Mouse (Mus musculus) small intestine, adult 2 months (tissue): ENCODE results near the gene Hist1h3g. TPM values are rescaled to one million over a fixed set of nuclear protein-coding genes. Genes with fewer than 3 reads are reported as not detected.

Experiments used
- H3K27ac ChIP-seq: fragments of 200-500 bp; 2 replicates; pipeline ENCODE4 v1.5.1; 2012; ENCODE audit warnings: low read depth, low read length, control low read depth, inconsistent platforms; ENCODE audit not compliant: insufficient read depth
- H3K27me3 ChIP-seq: fragments of 200-500 bp; 2 replicates; pipeline ENCODE4 v1.6.1; 2012; ENCODE audit warnings: mild to moderate bottlenecking, moderate library complexity, low read length, inconsistent platforms; ENCODE audit not compliant: control insufficient read depth, insufficient read depth
- H3K36me3 ChIP-seq: fragments of 200-500 bp; 2 replicates; pipeline ENCODE4 v1.6.1; 2012; ENCODE audit warnings: mild to moderate bottlenecking, low read length, control low read depth, inconsistent platforms; ENCODE audit not compliant: control insufficient read depth, insufficient read depth
- H3K4me1 ChIP-seq: fragments of 200-500 bp; 2 replicates; pipeline ENCODE4 v1.6.1; 2012; ENCODE audit warnings: low read length, inconsistent platforms, mixed read lengths; ENCODE audit not compliant: control insufficient read depth, insufficient read depth, insufficient read length
- H3K4me3 ChIP-seq: fragments of 200-500 bp; 2 replicates; pipeline ENCODE4 v1.5.1; 2012; ENCODE audit warnings: low read depth, mild to moderate bottlenecking, control low read depth, inconsistent platforms, low read length, moderate library complexity
- CTCF ChIP-seq: fragments of 200-500 bp; IDR thresholded peaks from 2 replicates; pipeline ENCODE4 v1.5.1; 2012; ENCODE audit warnings: low read depth, mild to moderate bottlenecking, control low read depth, inconsistent platforms, low read length, moderate library complexity, mixed read lengths; ENCODE audit not compliant: insufficient replicate concordance, insufficient read length; ENCODE audit errors: extremely low read depth
- POLR2A ChIP-seq: fragments of 200-500 bp; IDR thresholded peaks from 2 replicates; pipeline ENCODE4 v1.6.1; 2012; ENCODE audit warnings: low read depth, mild to moderate bottlenecking, control low read depth, inconsistent platforms, low read length, moderate library complexity
- WGBS: fragments of 180-500 bp; shearing (Covaris S2); methylation state at CpG from one replicate; pipeline ENCODE4 v1.1.7; 2018; 5-methylcytosine and 5-hydroxymethylcytosine counted together
- polyA plus RNA-seq: library from polyadenylated mRNA; depleted of rRNA; stranded (reverse); fragments of >200 nt; gene quantifications from 2 replicates; pipeline ENCODE4 v1.2.3, GENCODE M21; 2012; rRNA removed

Gene Hist1h3g
- polyA plus RNA-seq, 1 experiment, result 65.8 TPM

DNA sequence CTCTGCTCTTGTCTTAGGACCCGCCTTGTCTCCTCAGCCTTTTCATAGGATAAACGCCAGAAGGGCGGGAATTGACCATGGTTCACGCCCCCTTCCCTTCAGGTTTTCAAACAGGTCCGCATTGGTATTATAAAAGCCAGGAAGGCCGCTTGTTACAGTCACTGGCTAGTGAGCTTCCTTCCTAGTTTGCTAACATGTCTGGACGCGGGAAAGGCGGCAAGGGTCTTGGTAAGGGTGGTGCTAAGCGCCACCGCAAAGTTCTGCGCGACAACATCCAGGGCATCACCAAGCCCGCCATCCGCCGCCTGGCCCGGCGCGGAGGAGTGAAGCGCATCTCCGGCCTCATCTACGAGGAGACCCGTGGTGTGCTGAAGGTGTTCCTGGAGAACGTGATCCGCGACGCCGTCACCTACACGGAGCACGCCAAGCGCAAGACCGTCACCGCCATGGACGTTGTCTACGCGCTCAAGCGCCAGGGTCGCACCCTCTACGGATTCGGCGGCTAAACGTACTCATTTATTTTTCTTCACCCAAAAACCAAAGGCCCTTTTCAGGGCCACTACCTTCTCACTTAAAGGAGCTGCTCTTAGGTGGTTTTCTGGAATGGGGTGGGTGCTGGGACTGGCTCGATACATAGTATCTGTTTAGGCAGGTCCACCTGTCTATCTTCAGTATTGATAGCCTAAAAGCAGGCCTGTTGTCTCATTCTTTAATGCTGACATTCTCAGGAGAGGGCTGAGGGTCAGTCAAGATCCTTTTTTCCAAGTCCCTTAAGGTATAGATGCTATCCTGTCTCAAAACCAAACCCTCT, 46.4 kb downstream of the Hist1h3g start, which contains the start of gene Hist1h4d:
Gene Hist1h4d (plus strand): TSS at position 191 of the 811 bp plus-strand sequence.
- H3K27ac ChIP-seq, result peak within 1 kb of the TSS; percentile 22
- peak within 1 kb of the TSS; percentile 64 for H3K4me3 ChIP-seq
- no peaks in the 10 kb centered on the region for H3K27me3 ChIP-seq
- H3K36me3 ChIP-seq, result no peaks in the 10 kb centered on the region
- WGBS, result under 1% methylated on average over 43 of the region's 43 CpGs
- no peak for TF ChIP-seq CTCF
- TF ChIP-seq POLR2A, result peak; percentile 98
- peaks cover 2% of the 10 kb centered on the region; the same call in 1 of the 2 replicates for H3K4me1 ChIP-seq

GRCm38 (mm10) chr13:23582219-23583056, 47.2 kb downstream of the Hist1h3g start:
- 24% methylated on average over 6 of the region's 6 CpGs for WGBS
- peak overlapping the region; percentile 22 for H3K27ac ChIP-seq
- no peaks in the 10 kb centered on the region for H3K36me3 ChIP-seq
- H3K4me3 ChIP-seq, result peak overlapping the region; percentile 18; the same call in 1 of the 2 replicates
- peaks cover 2% of the 10 kb centered on the region; the same call in 1 of the 2 replicates for H3K4me1 ChIP-seq
- TF ChIP-seq CTCF (no peak), POLR2A (no peak)
- no peaks in the 10 kb centered on the region for H3K27me3 ChIP-seq

DNA sequence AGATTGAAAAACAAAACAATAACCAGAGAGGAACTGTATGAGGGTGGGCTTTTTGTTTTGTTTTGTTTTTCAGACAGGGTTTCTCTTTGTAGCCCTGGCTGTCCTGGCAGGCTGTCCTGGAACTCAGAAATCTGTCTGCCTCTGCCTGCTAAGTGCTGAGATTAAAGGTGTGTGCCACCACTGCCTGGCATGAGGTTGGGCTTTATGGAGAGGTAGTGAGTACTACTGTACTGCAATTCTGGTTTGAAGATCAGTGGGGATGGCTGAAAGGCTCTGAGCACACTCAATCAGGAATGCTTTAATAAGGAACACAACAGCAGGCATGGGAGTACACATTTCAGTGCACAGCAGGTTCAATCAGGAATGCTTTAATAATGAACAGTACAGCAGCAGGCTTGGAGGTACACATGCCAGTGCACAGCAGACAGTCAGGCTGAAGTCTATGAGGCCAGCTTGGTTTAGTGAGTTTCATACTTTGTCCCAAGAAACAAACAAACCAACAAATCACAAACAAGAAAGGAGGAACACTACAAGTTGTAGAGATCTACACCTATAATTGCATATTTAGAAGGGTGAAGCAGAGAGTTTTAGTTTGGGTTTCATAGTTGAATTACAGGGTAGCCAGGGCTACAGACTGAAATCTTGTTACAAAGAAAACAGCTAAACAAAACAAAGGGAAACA, 48.3 kb downstream of the Hist1h3g start:
- Histone ChIP-seq H3K36me3 (no peaks in the 10 kb centered on the region), H3K27ac (peak overlapping the region; percentile 24; the same call in 1 of the 2 replicates), H3K4me1 (peaks cover 2% of the 10 kb centered on the region; the same call in 1 of the 2 replicates), H3K4me3 (no peak overlapping the region), H3K27me3 (no peaks in the 10 kb centered on the region)
- TF ChIP-seq CTCF, result no peak
- no peak for TF ChIP-seq POLR2A

GRCm38 (mm10) chr13:23584331-23584730, 49.1 kb downstream of the Hist1h3g start:
- TF ChIP-seq CTCF (no peak), POLR2A (no peak)
- Histone ChIP-seq H3K4me1 (peaks cover 2% of the 10 kb centered on the region; the same call in 1 of the 2 replicates), H3K36me3 (no peaks in the 10 kb centered on the region), H3K4me3 (no peak overlapping the region), H3K27ac (peak overlapping the region; percentile 99), H3K27me3 (no peaks in the 10 kb centered on the region)

DNA sequence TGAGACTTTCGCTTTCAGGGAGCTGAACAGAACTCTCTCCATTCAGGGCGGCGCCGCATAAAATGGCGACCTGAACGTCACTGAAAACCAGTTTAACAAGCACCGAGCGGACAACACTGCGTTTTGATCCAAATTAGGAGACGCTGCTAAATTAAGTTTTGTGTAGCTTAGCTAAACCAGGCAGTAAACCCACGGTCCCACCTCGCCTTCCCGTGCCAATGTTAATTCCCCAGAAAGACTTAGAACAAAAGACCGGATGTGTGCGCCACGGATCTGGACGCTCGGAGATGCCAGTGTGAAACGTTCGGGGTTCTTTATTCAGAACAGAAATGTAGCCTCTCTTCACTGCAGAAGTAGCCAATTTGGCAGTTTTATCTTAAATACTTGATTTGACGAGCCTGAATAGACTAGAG, 49.8 kb downstream of the Hist1h3g start:
- no peaks in the 10 kb centered on the region for H3K27me3 ChIP-seq
- H3K27ac ChIP-seq, result peak overlapping the region; percentile 99
- H3K4me1 ChIP-seq, result peaks cover 2% of the 10 kb centered on the region; the same call in 1 of the 2 replicates
- under 1% methylated on average over 21 of the region's 21 CpGs for WGBS
- TF ChIP-seq POLR2A (no peak), CTCF (no peak)
- H3K36me3 ChIP-seq, result no peaks in the 10 kb centered on the region
- peak overlapping the region; percentile 77 for H3K4me3 ChIP-seq

Other genes starting within 250 kb of the Hist1h3g start
- gene Zfp322a, start 166.2 kb upstream of the Hist1h3g start, polyA plus RNA-seq, result 0.15 and 0.20 TPM in 2 replicates
- gene Abt1, start 111.6 kb upstream of the Hist1h3g start, polyA plus RNA-seq, result 0.95 and 1.2 TPM in 2 replicates
- 0.05 TPM in 1 of 2 replicates, not detected in the other for gene Btn1a1, start 69.5 kb upstream of the Hist1h3g start, polyA plus RNA-seq
- not detected in 2 replicates for gene Btn2a2, start 46.6 kb upstream of the Hist1h3g start, polyA plus RNA-seq
- gene Hist1h4h, start 4.4 kb upstream of the Hist1h3g start, polyA plus RNA-seq, result 39.6 and 71.6 TPM in 2 replicates
- gene Hist1h2af, start 1.5 kb upstream of the Hist1h3g start, polyA plus RNA-seq, result 631 and 1,420 TPM in 2 replicates
- gene Hist1h2bh, start 8.0 kb downstream of the Hist1h3g start, polyA plus RNA-seq, result 2.4 and 5.1 TPM in 2 replicates
- gene Hist1h3f, start 8.6 kb downstream of the Hist1h3g start, polyA plus RNA-seq, result 9.6 and 13.1 TPM in 2 replicates
- 13.6 and 21.3 TPM in 2 replicates for gene Hist1h4f, start 16.2 kb downstream of the Hist1h3g start, polyA plus RNA-seq
- 0.27 and 0.29 TPM in 2 replicates for gene Hist1h1d, start 17.8 kb downstream of the Hist1h3g start, polyA plus RNA-seq
- gene Hist1h3e, start 26.9 kb downstream of the Hist1h3g start, polyA plus RNA-seq, result 27.6 and 43.3 TPM in 2 replicates
- gene Hist1h2ae, start 35.8 kb downstream of the Hist1h3g start, polyA plus RNA-seq, result 27.3 and 38.0 TPM in 2 replicates
- 32.8 and 51.3 TPM in 2 replicates for gene Hist1h2bg, start 36.0 kb downstream of the Hist1h3g start, polyA plus RNA-seq
- 9.0 and 24.6 TPM in 2 replicates for gene Hist1h2bf, start 38.8 kb downstream of the Hist1h3g start, polyA plus RNA-seq
- 21.3 and 30.3 TPM in 2 replicates for gene Hist1h2ad, start 39.0 kb downstream of the Hist1h3g start, polyA plus RNA-seq
- gene Hist1h3d, start 40.3 kb downstream of the Hist1h3g start, polyA plus RNA-seq, result 11.5 and 24.2 TPM in 2 replicates
- 10.1 and 13.8 TPM in 2 replicates for gene Hist1h4d, start 46.2 kb downstream of the Hist1h3g start, polyA plus RNA-seq
- gene Hist1h2be, start 85.7 kb downstream of the Hist1h3g start, polyA plus RNA-seq, result 1.5 and 1.8 TPM in 2 replicates
- 2.2 and 2.4 TPM in 2 replicates for gene Hist1h1e, start 87.1 kb downstream of the Hist1h3g start, polyA plus RNA-seq
- 3.1 and 4.0 TPM in 2 replicates for gene Hist1h2ac, start 148.5 kb downstream of the Hist1h3g start, polyA plus RNA-seq
- gene Hist1h2bc, start 148.8 kb downstream of the Hist1h3g start, polyA plus RNA-seq, result 210 and 772 TPM in 2 replicates
- not detected in 2 replicates for gene Hist1h1t, start 160.4 kb downstream of the Hist1h3g start, polyA plus RNA-seq
- gene Hist1h4c, start 163.0 kb downstream of the Hist1h3g start, polyA plus RNA-seq, result 13.7 and 17.8 TPM in 2 replicates
- 3.5 and 7.7 TPM in 2 replicates for gene Hfe, start 175.4 kb downstream of the Hist1h3g start, polyA plus RNA-seq
- gene Hist1h1c, start 203.4 kb downstream of the Hist1h3g start, polyA plus RNA-seq, result 25.6 and 68.0 TPM in 2 replicates
- 39.3 and 49.1 TPM in 2 replicates for gene Hist1h3c, start 210.2 kb downstream of the Hist1h3g start, polyA plus RNA-seq
- 17.8 and 19.7 TPM in 2 replicates for gene Hist1h2bb, start 211.3 kb downstream of the Hist1h3g start, polyA plus RNA-seq
- 32.5 and 55.3 TPM in 2 replicates for gene Hist1h2ab, start 215.7 kb downstream of the Hist1h3g start, polyA plus RNA-seq
- 39.8 and 49.8 TPM in 2 replicates for gene Hist1h3b, start 216.8 kb downstream of the Hist1h3g start, polyA plus RNA-seq
- 17.0 and 25.9 TPM in 2 replicates for gene Hist1h4b, start 221.6 kb downstream of the Hist1h3g start, polyA plus RNA-seq
- gene Hist1h4a, start 225.8 kb downstream of the Hist1h3g start, polyA plus RNA-seq, result 17.4 and 19.9 TPM in 2 replicates
- 32.6 and 42.4 TPM in 2 replicates for gene Hist1h3a, start 227.0 kb downstream of the Hist1h3g start, polyA plus RNA-seq
- gene Hist1h1a, start 228.2 kb downstream of the Hist1h3g start, polyA plus RNA-seq, result 0.53 and 0.95 TPM in 2 replicates
- 0.90 and 4.5 TPM in 2 replicates for gene Trim38, start 234.5 kb downstream of the Hist1h3g start, polyA plus RNA-seq